Mouse (Mus musculus) MEL (cell line): ENCODE measurements at regions not wholly inside any gene's neighbourhood (a gene's known extent, or its start where the extent isn't known, plus 50 kb on each side); places are given as distances from the start of the nearest gene placed in this dataset.

Experiments used
- CHD2 ChIP-seq: IDR thresholded peaks from 2 replicates; pipeline ENCODE4 v1.6.1; 2011; ENCODE audit warnings: low read length, improper control_type of control experiment
- CTCF ChIP-seq, 3 experiments: IDR thresholded peaks in 2 of 3; conservative IDR thresholded peaks in 1 of 3; 2 replicates each; pipeline ENCODE4 v1.5.1; 2011 to 2012; ENCODE audit warnings: low read length in 3 of 3, low read depth in 2 of 3, mild to moderate bottlenecking in 2 of 3, improper control_type of control experiment in 1 of 3, inconsistent platforms in 1 of 3, mixed read lengths in 1 of 3, moderate library complexity in 1 of 3; ENCODE audit not compliant: control insufficient read depth in 1 of 3, insufficient read depth in 1 of 3, poor library complexity in 1 of 3, severe bottlenecking in 1 of 3
- ELF1 ChIP-seq: IDR thresholded peaks from 2 replicates; pipeline ENCODE4 v1.6.1; 2014; ENCODE audit warnings: low read depth, mild to moderate bottlenecking, inconsistent platforms, low read length, improper control_type of control experiment, moderate library complexity
- MAFK ChIP-seq: IDR thresholded peaks from 2 replicates; pipeline ENCODE4 v1.6.1; 2011; ENCODE audit warnings: low read depth, mild to moderate bottlenecking, low read length, improper control_type of control experiment, borderline replicate concordance
- POLR2A ChIP-seq, 2 experiments: IDR thresholded peaks; 2 replicates each; pipeline ENCODE4 v1.6.1; 2011 to 2012; ENCODE audit warnings: low read length in 2 of 2, mild to moderate bottlenecking in 2 of 2, control low read depth in 1 of 2, improper control_type of control experiment in 1 of 2, low read depth in 1 of 2, moderate library complexity in 1 of 2; ENCODE audit not compliant: control insufficient read depth in 1 of 2, insufficient read depth in 1 of 2, poor library complexity in 1 of 2
- RAD21 ChIP-seq: IDR thresholded peaks from 2 replicates; pipeline ENCODE4 v1.6.1; 2011; ENCODE audit warnings: mild to moderate bottlenecking, low read depth, low read length, improper control_type of control experiment
- TAL1 ChIP-seq: IDR thresholded peaks from 2 replicates; pipeline ENCODE4 v1.6.1; 2012; ENCODE audit warnings: mild to moderate bottlenecking, inconsistent platforms, low read length, moderate library complexity, mixed read lengths

DNA sequence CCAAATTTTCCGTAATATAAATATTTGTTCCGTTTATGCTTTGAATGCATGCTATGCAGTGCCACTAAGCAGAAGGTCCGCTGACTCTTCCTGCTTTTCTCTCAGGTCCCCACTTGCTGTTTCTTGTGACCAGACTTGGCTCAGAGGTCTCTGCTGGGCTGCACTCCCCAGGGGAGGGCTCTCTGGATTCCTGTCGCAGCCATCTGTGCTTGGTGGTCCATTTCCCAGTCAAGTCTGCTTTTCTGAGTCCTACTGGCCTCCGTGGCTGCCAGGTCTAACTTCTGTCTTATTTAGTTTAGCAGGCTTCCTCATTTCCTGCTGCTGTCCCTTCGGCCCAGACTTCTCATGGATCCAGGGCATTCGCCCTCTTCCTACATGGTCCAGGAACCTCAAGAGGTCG, 83.7 kb downstream of the Asb1 start:
- TF ChIP-seq MAFK (no peak), RAD21 (no peak), ELF1 (no peak), POLR2A (IDR thresholded peaks at IDR 0.05; ENCODE audit: control insufficient read depth in 1 of 2, insufficient read depth in 1 of 2, low read depth in 1 of 2, low read length in 2 of 2, poor library complexity in 1 of 2) (no peak), CTCF (IDR thresholded peaks at IDR 0.05 in 2 of 3, conservative IDR thresholded peaks at IDR 0.05 in 1 of 3; ENCODE audit: control insufficient read depth in 1 of 3, insufficient read depth in 1 of 3, low read depth in 2 of 3, low read length in 3 of 3, poor library complexity in 1 of 3, severe bottlenecking in 1 of 3) (no peak), CHD2 (no peak), TAL1 (no peak)
